Mouse (Mus musculus) Patski (cell line): ENCODE measurements around the gene Helz. TPM values are rescaled to one million over a fixed set of nuclear protein-coding genes. Genes with fewer than 3 reads are reported as not detected.

Source experiments
- ATAC-seq: fragments of 100-300 bp; one replicate; pipeline ENCODE4 v1.8.0; 2021
- CTCF ChIA-PET: fragments of 350-600 bp; sonication (Branson Sonifier 250); formaldehyde crosslinking; loops from one replicate; lab custom pipeline; 2022; ENCODE audit warnings: inconsistent platforms; lab: Charles Lee
- POLR2A ChIA-PET: fragments of 350-600 bp; sonication (Branson Sonifier 250); formaldehyde crosslinking; loops from one replicate; lab custom pipeline; 2022; ENCODE audit warnings: antibody characterized with exemption, inconsistent platforms; lab: Charles Lee
- DNase-seq: peaks from one replicate; pipeline ENCODE4 v3.0.0-alpha.2; 2011; ENCODE audit warnings: low read depth, low spot score
- H3K27me3 ChIP-seq: fragments of 371-371 bp; one replicate; pipeline ENCODE4 v1.5.1; 2021
- CTCF ChIP-seq: fragments of 100-300 bp; IDR thresholded peaks from one replicate; pipeline ENCODE4 v1.5.1; 2021
- in situ Hi-C: fragments of 300-500 bp; cut with MboI; formaldehyde crosslinking; loops from 3 replicates; pipeline ENCODE4 v1.11.1; 2018; ENCODE audit warnings: low pct_unique_long_range_greater_than_20kb, mixed read lengths
- polyA plus RNA-seq: library from polyadenylated mRNA; unstranded; gene quantifications from one replicate; pipeline ENCODE4 v1.2.3, GENCODE M21; 2021

Gene Helz
- polyA plus RNA-seq, 1 experiment from 2014 or later: 19.6 TPM

DNA sequence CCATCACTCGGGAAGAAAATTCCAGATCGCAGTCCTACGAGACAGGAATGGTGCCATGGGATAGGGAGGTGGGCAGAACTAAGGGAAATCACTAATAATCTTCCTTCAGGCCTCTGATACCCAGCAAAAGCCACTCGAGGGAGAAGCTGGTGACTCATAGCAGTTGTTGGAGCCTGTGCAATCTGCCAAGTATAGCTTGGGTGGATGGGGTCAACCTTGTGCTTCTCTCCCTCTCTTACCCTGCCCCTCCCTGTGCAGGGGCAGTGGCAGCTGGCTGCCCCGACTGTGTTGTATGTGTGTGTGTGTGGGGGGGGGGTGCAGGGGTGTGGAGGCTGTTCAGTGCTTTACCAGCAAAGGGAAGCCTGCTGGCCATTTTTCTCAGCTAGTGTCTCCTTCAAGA, 183.8 kb downstream of the Helz start:
- DNase-seq: no peak
- ChIA-PET POLR2A (no interaction called here), CTCF (interaction anchor here (2.0 kb wide), 1 partner anchor 15 kb away, joined by 5 read pairs; the partner anchor contains the start of gene Cacng1)
- TF ChIP-seq CTCF: no peak
- peak; percentile 58 for ATAC-seq
- in situ Hi-C loops: no loop called here
- H3K27me3 ChIP-seq: no peaks in the 10 kb centered on the region

DNA sequence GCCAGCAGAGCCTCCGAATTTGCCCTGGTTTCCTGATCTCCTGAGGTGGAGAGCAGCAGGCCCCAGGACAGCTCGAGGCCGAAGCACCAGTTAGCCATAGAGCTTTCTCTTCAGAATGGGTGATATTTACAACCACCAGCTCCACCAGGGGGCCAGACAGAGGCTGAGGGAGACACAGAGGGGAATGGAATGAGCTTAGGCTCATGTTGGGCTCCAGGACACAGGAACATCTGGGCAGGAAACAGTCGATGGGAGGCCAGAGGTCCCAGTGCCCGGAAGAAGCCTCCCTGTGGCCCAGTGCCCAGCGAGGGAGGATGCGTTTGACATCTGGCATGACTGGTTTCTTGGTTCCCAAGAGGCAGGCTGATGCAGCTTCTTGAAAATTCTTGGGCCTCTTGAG, 186.4 kb downstream of the Helz start:
- in situ Hi-C loops: no loop called here
- TF ChIP-seq CTCF: no peak
- ATAC-seq (no peak), DNase-seq (no peak)
- POLR2A ChIA-PET: interaction anchor here (0.6 to 1.1 kb wide), 2 partner anchors 10 to 1696 kb away, joined by 3 read pairs; no protein-coding TSS in a partner anchor
- H3K27me3 ChIP-seq: no peaks in the 10 kb centered on the region
- CTCF ChIA-PET: no interaction called here

- DNase-seq (no peak), ATAC-seq (no peak)
- CTCF ChIA-PET: interaction anchor here (0.7 to 1.4 kb wide), 2 partner anchors 9 to 24 kb away, joined by 3 to 5 read pairs; no protein-coding TSS in a partner anchor
- TF ChIP-seq CTCF: no peak
- in situ Hi-C loops: no loop called here
- no peaks in the 10 kb centered on the region for H3K27me3 ChIP-seq
- POLR2A ChIA-PET: interaction anchor here (1.2 kb wide), 1 partner anchor 9 kb away, joined by 4 read pairs; no protein-coding TSS in a partner anchor
Measured at GRCm38 (mm10) chr11:107737886-107738285, 190.2 kb downstream of the Helz start.

DNA sequence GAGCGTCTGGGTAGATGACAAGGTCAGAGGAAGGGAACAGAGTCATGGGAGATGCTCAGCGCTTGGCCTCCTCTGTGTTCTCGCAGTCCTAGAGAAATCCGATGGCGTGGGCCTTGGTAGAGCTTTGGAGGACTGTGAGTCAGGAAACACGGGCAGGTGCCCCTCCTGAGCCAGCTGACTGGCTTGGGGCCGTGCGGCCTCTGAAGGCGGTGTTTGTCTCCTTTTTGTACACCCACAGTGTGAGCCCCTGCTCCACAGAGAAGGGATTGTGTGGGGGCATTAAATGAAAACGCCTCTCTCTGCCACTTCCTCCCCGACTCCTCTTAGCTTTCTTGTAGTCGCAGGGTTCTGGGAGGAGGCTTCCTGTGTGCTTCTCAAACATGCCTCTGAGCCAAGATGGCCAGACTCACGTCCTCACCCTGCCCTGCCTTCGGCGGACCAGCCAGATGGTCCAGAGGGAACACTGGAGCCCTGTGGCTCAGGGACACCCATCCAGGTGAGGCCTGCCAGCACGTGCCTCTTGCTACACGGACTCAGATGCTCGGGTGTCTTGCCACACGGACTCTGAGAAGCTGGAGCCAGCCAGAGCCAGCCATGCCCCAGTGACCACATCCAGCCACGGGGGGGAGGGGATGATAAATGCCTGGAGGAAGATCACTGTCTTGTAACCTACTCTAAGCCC, 190.8 kb downstream of the Helz start:
- ChIA-PET POLR2A (interaction anchor here (1.2 kb wide), 1 partner anchor 8 kb away, joined by 4 read pairs; no protein-coding TSS in a partner anchor), CTCF (interaction anchor here (1.3 to 1.4 kb wide), 2 partner anchors 24 to 28 kb away, joined by 3 to 5 read pairs; no protein-coding TSS in a partner anchor)
- H3K27me3 ChIP-seq: no peaks in the 10 kb centered on the region
- in situ Hi-C loops: no loop called here
- ATAC-seq (peak; percentile 29), DNase-seq (no peak)
- no peak for TF ChIP-seq CTCF

DNA sequence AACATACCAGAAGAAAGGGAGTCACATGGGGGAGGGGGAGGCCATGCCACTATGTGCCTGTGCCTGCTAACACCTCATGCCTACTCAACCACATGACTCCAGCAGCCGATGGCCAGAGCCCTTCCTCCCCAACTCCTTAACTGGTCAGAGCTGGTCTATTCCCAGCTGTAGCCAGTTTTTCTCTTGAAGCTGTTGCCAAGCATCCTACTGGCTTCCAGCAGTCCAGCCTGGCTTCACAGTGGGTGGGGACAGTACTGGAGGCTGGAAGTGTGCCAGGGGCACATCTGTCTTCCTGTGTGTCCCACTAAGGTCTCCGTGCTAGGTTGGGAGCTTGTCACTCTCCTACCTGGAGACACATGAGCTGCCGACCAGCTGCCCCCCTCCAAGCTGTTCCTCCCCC, 195.4 kb downstream of the Helz start:
- ChIA-PET CTCF (no interaction called here), POLR2A (no interaction called here)
- DNase-seq (no peak), ATAC-seq (no peak)
- no peak for TF ChIP-seq CTCF
- no peaks in the 10 kb centered on the region for H3K27me3 ChIP-seq
- in situ Hi-C loops: no loop called here

Other genes starting within 250 kb of the Helz start
- gene Pitpnc1, start 77.2 kb upstream of the Helz start, polyA plus RNA-seq: 7.3 TPM
- 118 TPM for gene Psmd12, start 68.4 kb upstream of the Helz start, polyA plus RNA-seq
- gene Cacng1, start 168.6 kb downstream of the Helz start, polyA plus RNA-seq: 0.05 TPM
- 8.3 TPM for gene Cacng4, start 246.6 kb downstream of the Helz start, polyA plus RNA-seq